Mouse (Mus musculus): ENCODE measurements around the gene Clic3.

Gene Clic3

DNA sequence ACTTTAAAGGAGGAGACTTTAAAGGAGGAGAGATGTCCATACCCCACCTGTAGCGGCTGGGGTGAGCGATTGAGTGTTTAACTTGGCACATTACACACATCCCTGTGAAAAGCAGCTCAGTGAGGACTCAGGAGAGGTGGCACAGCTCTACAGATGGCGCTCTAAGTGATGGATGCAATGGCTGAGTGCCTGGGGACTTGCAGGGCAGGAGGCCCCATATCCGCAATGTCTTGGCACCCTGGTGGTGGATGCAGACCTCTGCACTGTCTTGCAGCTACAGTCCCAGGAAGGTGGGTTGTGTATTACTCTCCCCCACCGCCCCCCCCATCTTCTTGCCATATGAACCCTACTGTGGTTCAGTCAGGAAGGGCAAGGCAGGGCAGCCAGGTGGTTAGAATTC is 50.3 kb downstream of the Clic3 start:
- CTCF ChIA-PET: interaction anchor here (0.6 kb wide), 1 partner anchor 37 kb away, joined by 10 read pairs; no protein-coding TSS in a partner anchor
